Mouse (Mus musculus): Measurements from ENCODE around the gene Fkbp11.

- TF ChIP-seq CTCF (IDR thresholded peaks at IDR 0.05; ENCODE audit: extremely low read depth, insufficient read depth, low read length), result no peak
- no peak for TF ChIP-seq POLR2A (IDR thresholded peaks at IDR 0.05; ENCODE audit: extremely low read depth, insufficient read depth, low read length)
These were observed 10.7 kb downstream of the Fkbp11 start for GRCm38 (mm10) chr15:98717301-98717700.

All from cortical plate, adult 2 months (tissue).